Mouse (Mus musculus) liver, postnatal 0 days (tissue): ENCODE data around the gene Gm11027. TPM values are rescaled to one million over a fixed set of nuclear protein-coding genes. Genes with fewer than 3 reads are reported as not detected.

Experiments used
- ATAC-seq: fragments of 200-750 bp; cut with Nextera tagmentation; 2 replicates; pipeline ENCODE4 v1.8.0; 2017; ENCODE audit warnings: mild to moderate bottlenecking, moderate library complexity
- DNase-seq: peaks from one replicate; pipeline ENCODE4 v3.0.0-alpha.2; 2016
- H3K27ac ChIP-seq: fragments of 300-500 bp; sonication (generic); 2 replicates; pipeline ENCODE4 v1.5.1; 2014; ENCODE audit warnings: antibody characterized with exemption, moderate library complexity, mild to moderate bottlenecking, low read depth
- H3K27me3 ChIP-seq: fragments of 300-500 bp; sonication (generic); 2 replicates; pipeline ENCODE4 v1.6.1; 2014; ENCODE audit warnings: low read length, control low read depth, mixed read lengths; ENCODE audit not compliant: insufficient read depth
- H3K36me3 ChIP-seq: fragments of 300-500 bp; sonication (generic); replicated peaks from 2 replicates; pipeline ENCODE4 v1.6.1; 2014; ENCODE audit warnings: mild to moderate bottlenecking, control low read depth, low read length, moderate library complexity, mixed read lengths; ENCODE audit not compliant: insufficient read depth
- H3K4me1 ChIP-seq: fragments of 300-500 bp; sonication (generic); 2 replicates; pipeline ENCODE4 v1.6.1; 2014; ENCODE audit warnings: antibody characterized with exemption, mild to moderate bottlenecking, control low read depth; ENCODE audit not compliant: insufficient read depth
- H3K4me2 ChIP-seq: fragments of 300-500 bp; sonication (generic); 2 replicates; pipeline ENCODE4 v1.6.1; 2014; ENCODE audit warnings: low read depth, mild to moderate bottlenecking, low read length, moderate library complexity, mixed read lengths
- H3K4me3 ChIP-seq: fragments of 300-500 bp; sonication (generic); 2 replicates; pipeline ENCODE4 v1.5.1; 2014; ENCODE audit warnings: low read depth, low read length
- H3K9ac ChIP-seq: fragments of 300-500 bp; sonication (generic); replicated peaks from 2 replicates; pipeline ENCODE4 v1.6.1; 2014; ENCODE audit warnings: mild to moderate bottlenecking, moderate library complexity
- H3K9me3 ChIP-seq: fragments of 300-500 bp; sonication (generic); 2 replicates; pipeline ENCODE4 v1.6.1; 2016; ENCODE audit warnings: mild to moderate bottlenecking, control low read depth, low read length, mixed read lengths
- CTCF ChIP-seq: sonication (generic); IDR thresholded peaks from 2 replicates; pipeline ENCODE4 v1.5.1; 2016; ENCODE audit warnings: antibody characterized with exemption, low read depth
- EP300 ChIP-seq: IDR thresholded peaks from 2 replicates; pipeline ENCODE4 v1.6.1; 2016; ENCODE audit warnings: antibody characterized with exemption, low read depth, mild to moderate bottlenecking
- WGBS: fragments of 180-500 bp; shearing (Covaris S2); extraction: QIAGEN DNeasy Blood & Tissue Kit; methylation state at CpG from one replicate; pipeline ENCODE4 v1.1.7; 2014; ENCODE audit not compliant: insufficient replicate concordance; 5-methylcytosine and 5-hydroxymethylcytosine counted together
- polyA plus RNA-seq: library from polyadenylated mRNA; unstranded; fragments of >200 nt; fragmentation: Nextera tagmentation; extraction: Ambion mirVana; gene quantifications from 2 replicates; pipeline ENCODE4 v1.2.1, GENCODE M21; 2015

Gm11027 gene
- polyA plus RNA-seq, 1 experiment from 2014 or later = not detected

DNA sequence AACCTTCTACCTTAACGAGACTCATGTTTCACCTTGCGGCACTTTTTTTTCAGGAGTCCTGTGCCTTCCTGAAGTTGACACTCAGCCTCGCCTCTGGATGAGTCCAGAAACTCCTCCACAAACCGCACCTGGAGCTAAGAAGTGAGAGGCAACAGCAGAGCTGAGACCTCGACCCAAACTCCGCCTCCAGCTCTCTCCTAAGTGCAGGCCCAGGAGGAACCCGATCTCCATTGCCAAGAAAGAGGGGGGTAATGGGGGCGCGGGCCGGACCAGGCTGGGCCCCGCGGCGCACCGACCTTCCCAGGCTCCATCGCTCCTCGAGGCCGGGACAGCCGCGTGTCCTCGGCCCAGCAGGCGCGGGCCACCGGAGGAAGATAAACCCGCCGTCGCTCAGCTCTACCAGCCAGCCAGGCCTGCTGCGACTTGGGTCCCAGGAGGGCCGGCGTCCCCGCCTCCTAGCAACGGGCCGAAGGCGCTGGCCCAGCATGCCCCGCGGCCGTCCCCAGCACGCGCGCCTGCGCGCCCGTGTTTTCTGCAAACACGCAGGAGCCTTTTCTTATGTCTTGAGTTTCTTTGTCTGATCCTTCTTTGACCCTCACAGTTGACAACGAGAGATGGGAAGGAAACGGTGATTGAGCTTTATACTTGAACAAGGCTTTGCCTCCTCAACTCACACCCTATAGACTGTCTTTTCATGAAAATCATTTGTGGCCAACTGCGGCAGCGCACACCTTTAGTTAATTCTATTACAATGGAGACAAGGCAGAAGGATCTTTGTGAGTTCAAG is 12.4 kb upstream of the Gm11027 start, which contains the start of gene Wdr60:
TSS of gene Wdr60 (minus strand) at position 468 of the 787 bp plus-strand sequence.
- H3K9ac ChIP-seq = peak within 1 kb of the TSS; percentile 77
- peak within 1 kb of the TSS; percentile 91 for H3K4me2 ChIP-seq
- 4% methylated on average over 40 of the region's 47 CpGs for WGBS
- no peaks in the 10 kb centered on the region for H3K27me3 ChIP-seq
- H3K36me3 ChIP-seq = no peaks in the 10 kb centered on the region
- peak within 1 kb of the TSS; percentile 49 for H3K27ac ChIP-seq
- H3K9me3 ChIP-seq = no peaks in the 10 kb centered on the region
- H3K4me3 ChIP-seq = peak within 1 kb of the TSS; percentile 72
- ATAC-seq (peak; percentile 99), DNase-seq (peak; percentile 90)
- H3K4me1 ChIP-seq = peaks cover 12% of the 10 kb centered on the region
- TF ChIP-seq EP300 = no peak
- no peak for TF ChIP-seq CTCF

DNA sequence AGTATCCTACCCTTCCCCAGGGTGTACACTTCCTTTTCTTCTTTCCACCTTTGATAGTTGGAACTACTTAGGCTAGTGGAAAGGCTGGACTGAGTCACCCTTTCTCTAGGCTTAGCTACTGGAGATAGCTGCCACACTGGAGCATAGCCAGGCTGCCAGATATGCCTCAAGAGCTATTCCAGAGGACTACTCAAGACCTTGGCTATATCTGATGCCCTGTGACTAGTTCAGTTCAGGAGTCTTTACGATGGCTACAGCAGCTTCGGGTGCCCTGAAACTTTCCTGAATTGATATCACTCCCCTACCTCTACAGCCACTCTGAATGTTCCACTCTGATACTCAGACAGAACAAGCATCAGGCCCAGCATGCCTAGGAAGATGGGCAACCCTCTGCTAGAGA is 10.4 kb upstream of the Gm11027 start:
- peaks cover 14% of the 10 kb centered on the region for H3K4me1 ChIP-seq
- no peaks in the 10 kb centered on the region for H3K9me3 ChIP-seq
- no peaks in the 10 kb centered on the region for H3K27me3 ChIP-seq
- ATAC-seq (no peak), DNase-seq (no peak)
- no peak for TF ChIP-seq EP300
- no peak for TF ChIP-seq CTCF
- no peak overlapping the region for H3K4me2 ChIP-seq
- H3K27ac ChIP-seq = 0 out of 2 replicates have a peak overlapping the region, but pooled peaks have one; percentile 2
- H3K36me3 ChIP-seq = no peaks in the 10 kb centered on the region
- no peak overlapping the region for H3K9ac ChIP-seq
- 61% methylated on average over 2 of the region's 2 CpGs for WGBS
- H3K4me3 ChIP-seq = no peak overlapping the region

DNA sequence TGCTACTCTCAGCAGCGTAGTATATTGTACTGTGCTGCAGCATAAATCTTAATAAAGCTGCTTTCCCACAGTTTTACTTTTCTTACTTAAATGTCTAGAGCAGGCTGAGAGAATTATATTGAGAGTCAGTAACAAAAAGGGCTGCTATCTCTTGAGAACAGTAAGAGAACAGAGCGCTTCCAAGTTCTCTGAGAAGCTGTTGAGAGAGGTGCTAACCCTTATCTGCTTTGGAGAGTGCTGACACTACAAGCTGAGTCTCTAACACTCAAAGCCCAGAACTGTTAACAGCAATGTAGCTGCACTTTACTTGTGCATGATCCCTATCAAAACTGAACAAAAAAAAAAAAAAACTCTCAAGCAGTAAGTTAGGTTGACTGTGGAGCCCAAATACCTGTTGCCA is 9.9 kb upstream of the Gm11027 start:
- H3K9me3 ChIP-seq = no peaks in the 10 kb centered on the region
- 69% methylated on average over 2 of the region's 2 CpGs for WGBS
- 0 out of 2 replicates have a peak overlapping the region, but pooled peaks have one; percentile 2 for H3K27ac ChIP-seq
- no peak overlapping the region for H3K4me3 ChIP-seq
- H3K36me3 ChIP-seq = no peaks in the 10 kb centered on the region
- TF ChIP-seq EP300 = no peak
- H3K4me2 ChIP-seq = no peak overlapping the region
- DNase-seq (no peak), ATAC-seq (no peak)
- H3K4me1 ChIP-seq = peaks cover 14% of the 10 kb centered on the region
- no peaks in the 10 kb centered on the region for H3K27me3 ChIP-seq
- H3K9ac ChIP-seq = no peak overlapping the region

DNA sequence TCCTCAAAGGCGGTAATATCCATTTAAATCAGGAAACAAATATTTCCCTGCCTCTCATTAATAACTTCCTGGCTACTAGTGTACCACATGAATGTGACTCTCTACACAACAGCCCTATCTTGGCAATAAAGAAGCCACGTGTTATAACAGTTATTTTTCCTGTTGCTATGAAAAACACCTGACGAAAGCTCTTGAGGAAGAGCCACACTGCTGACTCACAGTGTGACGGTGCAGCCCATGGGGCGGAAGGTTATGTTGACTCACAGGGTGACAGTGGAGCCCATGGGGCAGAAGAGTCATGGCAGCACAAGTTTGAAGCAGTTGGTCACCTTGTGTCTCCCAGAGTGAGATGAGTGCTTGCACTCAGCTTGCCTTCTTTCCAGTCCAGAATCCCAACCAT is 5.7 kb upstream of the Gm11027 start:
- H3K4me3 ChIP-seq = no peak overlapping the region
- no peak for TF ChIP-seq EP300
- TF ChIP-seq CTCF = no peak
- H3K27me3 ChIP-seq = no peaks in the 10 kb centered on the region
- no peaks in the 10 kb centered on the region for H3K36me3 ChIP-seq
- ATAC-seq = peak; percentile 91
- H3K4me2 ChIP-seq = no peak overlapping the region
- H3K9me3 ChIP-seq = no peaks in the 10 kb centered on the region
- DNase-seq = peak; percentile 51
- WGBS = 35% methylated on average over 5 of the region's 5 CpGs
- peaks cover 6% of the 10 kb centered on the region; the same call in 1 of the 2 replicates for H3K4me1 ChIP-seq
- H3K27ac ChIP-seq = peak overlapping the region; percentile 39; the same call in 1 of the 2 replicates
- H3K9ac ChIP-seq = no peak overlapping the region

DNA sequence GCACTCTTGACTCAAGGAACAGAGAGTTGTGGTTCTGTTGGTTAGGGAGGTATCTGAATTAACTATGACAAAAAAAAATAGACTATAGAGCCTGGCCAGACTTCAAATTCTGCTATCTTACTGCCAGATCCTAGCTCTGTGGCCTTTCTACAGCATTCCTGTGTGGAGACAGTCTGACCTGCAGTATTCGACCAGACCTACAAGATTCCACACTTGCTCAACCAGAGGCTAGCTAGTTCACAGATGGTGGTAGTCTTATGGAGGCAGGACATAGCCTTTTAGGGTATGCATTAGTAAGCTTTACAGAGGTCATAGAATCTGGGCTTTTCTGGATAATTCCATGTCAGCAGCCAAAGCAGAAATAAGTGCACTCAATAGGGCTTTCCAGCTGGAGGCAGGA is 4.6 kb upstream of the Gm11027 start:
- WGBS = 66% methylated on average over 1 of the region's 1 CpGs

DNA sequence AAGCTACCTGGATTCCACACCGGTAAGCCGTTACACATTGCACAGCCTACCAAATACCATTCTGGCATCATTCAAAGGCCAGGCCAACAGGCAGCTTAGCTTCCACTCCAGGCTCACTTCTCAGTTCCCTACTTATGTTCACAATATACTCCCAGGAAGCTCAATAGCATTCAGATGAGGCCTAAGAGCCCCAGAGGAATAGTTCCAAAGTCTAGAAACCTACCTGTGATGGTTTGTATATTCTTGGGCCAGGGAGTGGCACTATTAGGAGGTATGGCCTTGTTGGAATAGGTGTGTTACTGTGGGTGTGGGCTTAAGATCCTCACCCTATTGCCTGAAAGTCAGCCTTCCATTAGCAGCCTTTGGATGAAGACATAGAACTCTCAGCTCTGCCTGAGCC is 4.1 kb upstream of the Gm11027 start:
- H3K36me3 ChIP-seq = no peaks in the 10 kb centered on the region
- H3K27me3 ChIP-seq = no peaks in the 10 kb centered on the region
- no peak for DNase-seq
- H3K27ac ChIP-seq = no peak overlapping the region
- ATAC-seq = no peak
- H3K9me3 ChIP-seq = no peaks in the 10 kb centered on the region
- 87% methylated on average over 2 of the region's 2 CpGs for WGBS
- no peak overlapping the region for H3K4me3 ChIP-seq
- peaks cover 7% of the 10 kb centered on the region for H3K4me1 ChIP-seq
- H3K9ac ChIP-seq = no peak overlapping the region
- no peak overlapping the region for H3K4me2 ChIP-seq
- TF ChIP-seq EP300 = no peak
- no peak for TF ChIP-seq CTCF

More for the DNA sequence above, 4.6 kb upstream of the Gm11027 start:
- DNase-seq (no peak), ATAC-seq (no peak)
- Histone ChIP-seq H3K9me3 (no peaks in the 10 kb centered on the region), H3K4me1 (peaks cover 3% of the 10 kb centered on the region), H3K36me3 (no peaks in the 10 kb centered on the region), H3K27me3 (no peaks in the 10 kb centered on the region), H3K4me3 (no peak overlapping the region), H3K4me2 (no peak overlapping the region), H3K27ac (no peak overlapping the region), H3K9ac (no peak overlapping the region)
- TF ChIP-seq EP300 (no peak), CTCF (no peak)
